Mouse (Mus musculus): ENCODE results near the gene Tmem259.

DNA sequence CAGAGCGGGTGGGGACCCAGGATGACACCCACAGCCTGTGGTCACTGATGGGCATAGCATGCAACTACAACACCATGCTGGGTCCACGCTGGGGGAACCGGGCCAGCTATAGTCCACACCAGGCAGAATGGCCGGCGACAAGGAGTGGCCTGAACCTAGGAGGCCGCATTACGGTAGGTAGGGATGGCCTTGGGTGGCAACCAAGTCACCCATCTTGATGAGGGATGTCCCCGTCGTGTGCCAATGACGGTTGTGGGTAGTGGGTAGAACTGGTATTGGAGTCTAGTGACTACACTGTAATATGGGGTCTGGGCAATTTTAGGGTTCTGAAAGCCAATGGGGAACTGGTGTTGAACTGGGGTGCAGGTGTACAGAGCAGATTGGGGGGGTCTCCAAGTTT, 32.8 kb upstream of the Tmem259 start:
- TF ChIP-seq CTCF (IDR thresholded peaks at IDR 0.05; ENCODE audit: control insufficient read depth, insufficient read depth, insufficient read length): no peak
- no peak for TF ChIP-seq USF1 (IDR thresholded peaks at IDR 0.05; ENCODE audit: low read depth)
- TF ChIP-seq FOSL1 (IDR thresholded peaks at IDR 0.05; ENCODE audit: insufficient read depth, low read length, poor library complexity, severe bottlenecking): no peak
- TF ChIP-seq MYOG (IDR thresholded peaks at IDR 0.05; ENCODE audit: control insufficient read depth, extremely low read depth, insufficient read length): no peak
- no peak for TF ChIP-seq MAX (IDR thresholded peaks at IDR 0.05)

Measured in C2C12 (cell line).